Mouse (Mus musculus) embryo, embryonic 10.5 days (tissue): ENCODE results near the gene Gm20388.

Source experiments
- DNase-seq: peaks from one replicate; pipeline ENCODE4 v3.0.0-alpha.2; 2015; ENCODE audit warnings: low spot score

The Gm20388 gene

DNA sequence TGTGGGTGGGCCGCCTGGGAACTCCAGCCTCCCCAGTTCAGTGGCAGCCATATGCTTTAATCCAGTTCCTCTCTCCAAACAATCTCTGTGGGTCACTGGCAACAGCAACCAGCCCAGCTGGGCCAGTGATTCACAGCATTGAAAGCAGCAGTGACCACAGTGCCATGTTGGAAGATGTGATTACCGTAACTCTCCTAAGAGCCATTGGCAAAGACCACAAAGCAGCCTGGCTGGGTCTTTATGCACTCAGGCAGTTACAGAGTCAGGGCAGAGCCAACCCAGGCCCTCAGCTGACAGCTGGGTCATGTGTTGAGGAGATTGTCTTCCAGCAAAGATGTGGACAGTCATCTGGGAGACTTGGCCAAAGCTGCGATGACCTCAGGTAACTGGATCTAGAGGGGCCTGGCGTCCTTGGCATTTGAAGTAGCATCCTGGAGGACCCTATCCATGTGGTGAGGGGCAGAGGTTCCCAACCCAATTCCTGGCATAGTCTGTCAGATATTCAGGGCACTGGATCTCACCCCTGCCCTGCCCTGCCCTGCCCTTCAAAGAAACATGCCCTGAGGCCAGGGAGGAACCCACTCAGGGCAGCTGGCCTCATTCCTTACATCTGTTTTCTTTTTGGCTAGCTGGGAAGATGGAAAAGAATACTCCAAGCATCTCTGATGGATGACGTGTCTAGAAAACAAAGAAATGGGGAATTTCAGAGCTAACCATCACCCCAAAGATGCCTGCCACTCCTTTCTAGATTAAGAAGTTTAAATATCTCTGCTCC, 1052.2 kb downstream of the Gm20388 start:
- DNase-seq = no peak

- no peak for DNase-seq
These were observed 1055.9 kb downstream of the Gm20388 start for GRCm38 (mm10) chr8:120966557-120966956.

DNA sequence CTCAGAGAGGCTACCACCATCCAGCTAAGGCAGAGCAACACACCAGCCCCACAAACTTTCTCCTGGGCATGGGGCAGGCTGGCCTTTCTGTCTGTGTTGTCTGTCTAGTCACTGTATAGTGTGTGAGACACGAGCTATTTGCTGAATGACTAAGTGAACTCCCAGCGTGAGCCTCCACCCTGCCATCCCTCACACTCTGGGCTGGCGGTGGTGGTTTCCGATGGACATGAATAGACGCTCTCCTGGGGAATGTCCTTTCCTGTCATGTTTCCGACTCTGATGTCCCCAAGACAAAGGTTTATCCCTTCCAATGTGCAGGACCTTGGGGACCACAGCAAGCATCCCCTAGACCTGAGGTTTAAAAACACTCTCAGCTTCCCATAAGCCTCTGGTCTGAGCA, 1057.7 kb downstream of the Gm20388 start:
- DNase-seq = no peak

- DNase-seq = peak; percentile 63
These were observed 1059.7 kb downstream of the Gm20388 start for GRCm38 (mm10) chr8:120970346-120970745.

DNA sequence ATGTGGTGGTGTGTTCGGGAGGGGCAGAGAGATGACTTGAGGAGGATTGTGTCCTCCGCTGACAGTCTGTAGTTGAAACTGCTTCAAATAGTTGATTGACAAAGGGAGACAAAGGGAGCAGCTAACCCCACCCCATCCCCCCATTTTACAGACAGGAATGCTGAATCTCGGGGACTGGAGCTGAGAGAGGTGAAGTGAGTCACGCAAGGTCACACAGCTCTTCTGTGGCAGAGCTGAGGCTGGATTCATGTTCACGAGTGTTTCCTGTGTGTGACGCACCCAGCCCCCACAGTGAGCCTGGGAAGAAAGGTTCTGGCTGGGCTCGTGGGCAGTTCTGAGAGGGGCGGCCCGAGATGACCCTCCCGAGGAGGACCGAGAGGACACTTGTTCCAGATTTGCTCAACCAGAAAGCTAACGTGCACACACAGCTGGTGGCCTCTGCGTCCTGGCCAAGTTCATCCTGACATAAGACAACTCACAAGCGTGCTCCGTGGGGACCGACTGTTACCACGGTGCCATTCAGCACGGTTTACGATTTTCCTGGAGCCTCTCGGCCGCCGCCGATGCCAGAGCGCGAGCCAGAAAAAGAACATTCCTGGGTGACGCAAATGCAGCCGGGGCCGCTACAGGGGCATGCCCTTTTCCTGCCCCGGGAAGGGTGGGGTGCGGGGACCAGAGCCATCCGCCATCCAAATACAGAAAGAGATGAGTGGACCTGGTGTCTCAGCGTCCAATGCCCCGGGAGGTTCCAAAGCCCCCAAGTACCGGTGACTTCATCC, 1061.2 kb downstream of the Gm20388 start:
- peak; percentile 43 for DNase-seq

DNA sequence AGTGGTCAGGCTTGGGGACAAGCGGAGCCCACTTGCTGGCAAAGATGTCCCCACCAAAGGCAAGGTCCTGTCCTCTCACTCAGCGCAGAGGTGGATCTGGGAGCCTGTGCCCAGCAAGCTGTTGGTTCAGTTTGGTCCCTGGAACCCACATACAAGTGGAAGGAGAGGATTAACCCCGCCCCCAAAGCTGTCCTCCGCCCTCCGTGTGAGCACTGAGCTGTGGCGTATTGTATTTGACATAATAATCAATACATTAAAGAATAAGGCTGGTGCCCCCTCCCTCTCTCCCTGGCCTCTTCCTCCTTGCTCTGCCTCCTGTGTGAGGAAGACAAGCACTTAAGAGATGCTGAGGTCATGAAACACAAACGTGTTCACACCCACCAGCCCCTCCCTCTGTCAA, 1062.4 kb downstream of the Gm20388 start:
- DNase-seq = no peak

DNA sequence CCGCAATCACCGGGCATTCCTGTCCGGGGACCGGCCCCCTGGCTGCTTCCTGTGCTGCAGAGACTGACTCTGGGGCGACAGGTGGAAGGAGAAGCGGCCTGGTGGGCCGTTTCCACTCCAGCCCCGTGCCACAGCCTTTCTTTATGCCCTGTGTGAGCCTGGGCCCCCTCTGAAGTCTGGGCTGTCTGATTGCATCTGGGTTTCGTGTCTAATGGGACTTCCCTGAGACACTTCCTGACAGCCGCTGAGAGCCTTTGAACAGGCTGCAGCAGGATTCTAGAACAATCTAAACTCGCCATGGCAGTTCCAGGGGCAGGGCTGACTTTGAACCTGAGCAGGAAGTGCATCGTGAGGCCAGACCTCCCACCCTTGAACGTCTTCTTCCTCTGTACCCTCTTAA, 1066.5 kb downstream of the Gm20388 start:
- DNase-seq = no peak

DNA sequence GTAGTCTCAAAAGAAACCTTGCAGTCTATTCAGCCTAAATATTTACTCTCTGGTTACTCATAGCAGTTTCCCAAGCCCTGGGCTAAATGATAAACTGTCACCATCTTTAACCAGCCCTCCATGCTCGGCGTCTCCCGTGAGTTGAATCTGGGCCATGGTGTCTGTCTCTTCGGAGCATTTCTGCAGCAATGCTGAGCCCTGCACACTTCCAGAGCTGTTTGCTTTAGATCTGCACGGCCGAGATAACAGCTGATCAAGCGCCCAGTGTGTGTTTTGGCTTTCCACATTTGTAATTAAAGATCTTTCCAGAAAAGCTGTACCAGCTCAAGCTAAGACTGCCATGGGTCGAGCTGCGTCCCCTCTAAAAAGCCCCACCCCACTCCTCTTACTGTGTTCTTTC, 1068.6 kb downstream of the Gm20388 start:
- DNase-seq = no peak

- no peak for DNase-seq
These were observed 1070.3 kb downstream of the Gm20388 start for GRCm38 (mm10) chr8:120980948-120981347.

GRCm38 (mm10) chr8:120984888-120985287, 1074.2 kb downstream of the Gm20388 start:
- DNase-seq = peak; percentile 18

GRCm38 (mm10) chr8:120986022-120986421, 1075.4 kb downstream of the Gm20388 start:
- DNase-seq = no peak

DNA sequence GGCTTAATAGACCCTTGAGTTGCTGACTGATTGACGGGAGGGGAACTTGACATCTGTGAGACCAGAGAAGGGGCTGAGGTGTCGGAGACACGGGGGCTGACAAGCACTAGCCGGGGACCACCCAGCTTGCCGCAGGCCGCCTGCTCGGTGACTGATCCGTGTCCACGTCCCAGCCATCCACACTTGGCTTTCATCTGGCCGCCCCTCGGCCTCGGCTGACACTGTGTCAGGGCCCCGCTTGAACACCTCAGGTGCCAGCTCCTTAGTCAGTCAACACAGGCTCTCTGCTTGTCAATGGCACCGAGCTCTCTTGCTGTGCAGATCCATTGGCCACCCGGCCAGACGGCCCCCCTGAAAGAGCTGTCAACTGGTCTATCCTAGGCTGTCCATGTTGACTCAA, 1083.1 kb downstream of the Gm20388 start:
- DNase-seq = no peak

DNA sequence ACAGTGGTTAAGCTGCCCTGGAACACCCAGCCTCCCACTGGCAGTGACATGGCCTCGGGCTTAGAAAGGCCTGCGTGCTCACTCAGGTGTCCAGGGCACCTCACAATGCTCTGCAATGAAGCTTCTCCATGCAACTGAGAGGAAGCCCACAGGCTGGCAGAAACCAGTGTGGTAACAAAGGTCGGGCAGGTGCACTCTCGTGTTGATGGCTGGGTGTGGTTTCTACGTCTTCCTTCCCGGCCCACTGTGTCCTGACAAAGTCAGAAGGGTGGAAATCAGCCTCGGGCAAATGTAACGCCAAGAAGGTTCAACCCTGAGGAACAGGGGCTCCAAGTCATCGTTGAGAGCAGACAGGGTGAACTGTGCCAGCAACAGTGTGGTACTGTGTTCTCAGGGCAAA, 1084.8 kb downstream of the Gm20388 start:
- no peak for DNase-seq

- DNase-seq = no peak
These were observed 1086.4 kb downstream of the Gm20388 start for GRCm38 (mm10) chr8:120996905-120997581.

GRCm38 (mm10) chr8:120997926-120998325, 1087.3 kb downstream of the Gm20388 start:
- no peak for DNase-seq

DNA sequence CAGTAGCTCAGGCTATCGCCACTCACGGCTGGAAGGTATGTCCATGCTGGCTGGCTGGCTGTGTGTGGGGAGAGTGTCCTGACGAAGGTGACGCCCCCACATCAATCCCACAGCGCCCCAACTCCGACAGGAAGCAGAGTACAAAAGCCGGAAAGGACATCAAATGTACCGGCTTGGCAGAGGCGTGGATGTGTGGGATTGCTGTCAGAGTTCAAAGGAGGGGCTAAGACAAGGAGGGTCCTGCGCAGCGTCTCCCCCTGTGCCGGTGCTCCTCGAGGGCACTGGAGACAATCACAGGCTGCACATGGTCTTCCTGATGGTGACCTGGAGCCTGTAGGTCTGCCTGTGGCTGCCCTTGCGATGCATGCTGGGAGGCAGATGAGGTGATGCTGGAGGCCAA, 1088.3 kb downstream of the Gm20388 start:
- no peak for DNase-seq

DNA sequence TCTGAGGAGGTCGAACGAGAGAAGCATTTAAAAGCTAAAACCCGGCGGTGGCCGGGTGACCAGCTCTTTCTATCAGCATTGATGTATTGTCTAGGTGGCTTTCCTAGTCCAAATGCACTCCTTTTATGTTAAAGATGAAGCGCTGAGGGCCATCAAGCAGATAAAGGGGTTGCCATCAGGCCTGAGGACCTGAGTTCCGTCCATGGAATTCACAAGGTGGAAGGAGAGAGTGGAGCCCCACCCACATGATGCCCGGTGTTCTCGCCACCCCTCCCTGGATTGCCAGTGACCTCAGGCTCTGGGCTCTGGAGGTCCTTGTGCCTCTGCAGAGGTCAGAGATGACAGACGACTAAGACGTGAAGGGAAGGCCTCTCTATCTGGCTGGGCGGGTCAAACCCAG, 1091.3 kb downstream of the Gm20388 start:
- DNase-seq = no peak

DNA sequence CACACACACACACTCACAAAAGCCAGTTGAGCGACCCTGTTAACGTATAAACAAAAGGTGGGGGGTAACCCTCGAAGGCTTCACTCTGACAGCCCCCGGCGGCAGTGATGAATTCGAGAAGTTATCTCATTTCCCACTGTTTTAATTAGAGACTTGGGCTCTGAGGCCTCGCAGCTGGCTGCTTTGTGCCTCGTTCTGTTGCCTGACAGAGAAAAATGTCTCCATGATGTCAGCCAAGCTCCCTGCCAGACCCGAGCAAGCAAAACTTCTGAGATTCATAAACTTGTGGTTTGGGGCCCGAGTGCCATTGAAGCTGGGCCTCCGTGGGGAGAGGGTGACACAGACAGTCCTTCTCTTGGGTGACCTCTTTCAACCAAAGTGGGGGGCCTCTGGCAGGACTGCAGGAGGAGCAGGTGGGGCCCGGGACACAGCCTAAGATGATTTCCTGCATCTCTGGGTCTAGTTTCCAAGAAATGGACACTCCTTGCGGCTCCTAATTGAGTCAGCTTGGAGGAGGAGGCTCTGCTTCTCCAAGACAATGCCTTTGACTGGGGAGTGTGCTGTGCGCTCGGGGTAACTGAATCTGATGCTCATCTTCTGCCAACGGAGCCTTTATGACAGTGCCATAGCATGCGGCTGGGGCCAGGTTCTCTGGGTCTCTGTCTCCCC, 1092.4 kb downstream of the Gm20388 start:
- no peak for DNase-seq

GRCm38 (mm10) chr8:121003639-121004038, 1093.0 kb downstream of the Gm20388 start:
- DNase-seq = no peak

GRCm38 (mm10) chr8:121013318-121013717, 1102.7 kb downstream of the Gm20388 start:
- no peak for DNase-seq

DNA sequence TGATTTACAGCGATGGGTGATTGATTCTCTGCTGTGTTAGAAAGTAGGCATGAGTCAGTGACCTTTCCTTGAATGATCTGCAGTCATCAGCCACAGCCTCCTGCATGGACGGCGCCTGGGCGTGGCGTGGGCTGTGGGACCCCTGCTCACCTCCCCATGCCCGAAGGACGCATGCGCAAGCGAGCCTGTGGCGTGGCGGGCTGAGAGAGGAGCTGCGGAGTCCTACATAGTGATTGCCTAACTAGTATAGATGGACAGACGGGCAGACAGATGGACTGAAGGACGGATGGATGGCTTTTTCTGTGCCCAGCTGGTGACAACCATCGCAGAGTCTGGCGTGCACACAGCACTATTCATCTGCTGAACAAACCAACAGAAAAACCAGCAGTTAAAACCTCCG, 1106.0 kb downstream of the Gm20388 start:
- no peak for DNase-seq

DNA sequence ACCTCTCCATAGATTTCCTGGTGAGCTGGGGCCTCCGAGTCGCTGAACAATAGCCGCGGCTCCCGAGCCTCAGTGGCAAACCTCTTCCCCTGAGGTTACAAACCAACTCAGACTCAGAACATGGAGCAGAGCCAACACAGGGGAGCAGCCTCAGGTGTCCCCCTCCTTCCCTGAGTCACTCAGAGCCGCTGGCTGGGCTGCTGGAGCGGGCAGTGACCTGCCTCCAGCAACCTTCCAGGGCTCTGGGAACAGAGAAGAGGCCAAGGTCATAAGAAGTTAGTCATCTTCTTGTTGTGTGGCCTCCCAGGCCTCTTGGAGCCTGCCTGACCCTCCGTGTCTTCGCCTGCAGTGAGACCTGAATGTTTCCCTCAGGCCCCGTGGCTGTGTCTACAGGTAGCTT, 1107.6 kb downstream of the Gm20388 start:
- no peak for DNase-seq
